Comparison of ENCODE assay signal across 32 mouse cellular contexts in genomic region chr13:48657791-48658190, GRCm38 (mm10). TPM values are rescaled to one million over a fixed set of nuclear protein-coding genes. Genes with fewer than 3 reads are reported as not detected.
DNase-seq lines count a peak whose midpoint lies in the region; ATAC-seq and TF ChIP-seq lines count a peak whose summit lies in the region.
"Had no signal": no experiment of that assay in that cellular context is flagged by ENCODE, and none has a peak within 500 bp of the region (broad histone marks: within the 10 kb centered on the region; RNA-seq: fewer than 3 reads in every experiment).

No protein-coding gene starts in this region.

- no peaks in the 10 kb centered on the region for H3K36me3 ChIP-seq in midbrain, embryonic 11.5 days (ENCODE audit: control insufficient read depth, insufficient read depth, low read length)
- no peaks in the 10 kb centered on the region for H3K36me3 ChIP-seq in midbrain, postnatal 0 days (ENCODE audit: insufficient read depth, low read length)
- no peaks in the 10 kb centered on the region for H3K36me3 ChIP-seq in limb, embryonic 11.5 days (ENCODE audit: control insufficient read depth, insufficient read depth, low read length)
- no peaks in the 10 kb centered on the region for H3K36me3 ChIP-seq in stomach, postnatal 0 days (ENCODE audit: control insufficient read depth, insufficient read depth, low read length)
- H3K36me3 ChIP-seq: G1E; heart, embryonic 10.5 days; heart, embryonic 15.5 days; hindbrain, embryonic 13.5 days; kidney, embryonic 15.5 days; limb, embryonic 13.5 days; lung, embryonic 15.5 days; midbrain, embryonic 12.5 days had no signal

- ATAC-seq in midbrain, embryonic 11.5 days (ENCODE audit: low FRiP score): no peak
- ATAC-seq in midbrain, postnatal 0 days (ENCODE audit: low FRiP score): no peak
- ATAC-seq in limb, embryonic 11.5 days (ENCODE audit: insufficient number of reproducible peaks, low FRiP score, low TSS enrichment, low read depth): no peak
- no peak for ATAC-seq in stomach, postnatal 0 days (ENCODE audit: low FRiP score, low TSS enrichment)
- ATAC-seq: forebrain, embryonic 14.5 days; inflammation-experienced regulatory T-cells, adult 6 months had no signal

- H3K4me2 ChIP-seq in midbrain, embryonic 11.5 days: no peak overlapping the region
- no peak overlapping the region for H3K4me2 ChIP-seq in midbrain, postnatal 0 days (ENCODE audit: low read depth, low read length, poor library complexity, severe bottlenecking)
- H3K4me2 ChIP-seq in limb, embryonic 11.5 days (ENCODE audit: low read depth, severe bottlenecking): no peak overlapping the region
- peak overlapping the region; percentile 67 for H3K4me2 ChIP-seq in stomach, postnatal 0 days (replicated peaks; ENCODE audit: low read depth)
- H3K4me2 ChIP-seq: hindbrain, embryonic 13.5 days; midbrain, embryonic 12.5 days had no signal

- no peak overlapping the region for H3K4me3 ChIP-seq in midbrain, embryonic 11.5 days (ENCODE audit: low read depth, low read length)
- no peak overlapping the region for H3K4me3 ChIP-seq in midbrain, postnatal 0 days (ENCODE audit: low read depth, low read length)
- H3K4me3 ChIP-seq in limb, embryonic 11.5 days (ENCODE audit: low read depth, low read length): no peak overlapping the region
- no peak overlapping the region for H3K4me3 ChIP-seq in stomach, postnatal 0 days (ENCODE audit: low read depth, low read length)
- H3K4me3 ChIP-seq: hindbrain, embryonic 13.5 days; kidney, embryonic 15.5 days; midbrain, embryonic 12.5 days had no signal

- H3K9ac ChIP-seq in midbrain, embryonic 11.5 days (ENCODE audit: low read length): no peak overlapping the region
- no peak overlapping the region for H3K9ac ChIP-seq in midbrain, postnatal 0 days (replicated peaks; ENCODE audit: low read length, poor library complexity, severe bottlenecking)
- H3K9ac ChIP-seq in limb, embryonic 11.5 days (ENCODE audit: low read length): no peak overlapping the region
- no peak overlapping the region; the same call in 1 of the 2 replicates for H3K9ac ChIP-seq in stomach, postnatal 0 days (ENCODE audit: low read length)
- H3K9ac ChIP-seq: heart, embryonic 15.5 days; hindbrain, embryonic 13.5 days; kidney, embryonic 15.5 days; limb, embryonic 13.5 days; lung, embryonic 15.5 days; midbrain, embryonic 12.5 days had no signal

- H3K27me3 ChIP-seq in midbrain, embryonic 11.5 days (ENCODE audit: control insufficient read depth, insufficient read depth, low read length): peaks cover 81% of the 10 kb centered on the region
- H3K27me3 ChIP-seq in midbrain, postnatal 0 days (ENCODE audit: insufficient read depth, low read length): peaks cover 68% of the 10 kb centered on the region
- peaks cover 76% of the 10 kb centered on the region for H3K27me3 ChIP-seq in limb, embryonic 11.5 days (ENCODE audit: control insufficient read depth, insufficient read depth, low read length)
- peaks cover 3% of the 10 kb centered on the region; the same call in 1 of the 2 replicates for H3K27me3 ChIP-seq in stomach, postnatal 0 days (ENCODE audit: control insufficient read depth, insufficient read depth, low read length)

- H3K4me1 ChIP-seq in midbrain, embryonic 11.5 days (ENCODE audit: control insufficient read depth, insufficient read depth, low read length): peaks cover 4% of the 10 kb centered on the region
- H3K4me1 ChIP-seq in midbrain, postnatal 0 days (ENCODE audit: insufficient read depth, low read length): no peaks in the 10 kb centered on the region; the same call in 1 of the 2 replicates
- H3K4me1 ChIP-seq in limb, embryonic 11.5 days (ENCODE audit: control insufficient read depth, insufficient read depth, low read length): peaks cover 18% of the 10 kb centered on the region
- peaks cover 2% of the 10 kb centered on the region; the same call in 1 of the 2 replicates for H3K4me1 ChIP-seq in stomach, postnatal 0 days (replicated peaks; ENCODE audit: control insufficient read depth, insufficient read depth)

- DNase-seq in embryo, embryonic 9.5 days (ENCODE audit: extremely low spot score): peak; percentile 25
- no peak for DNase-seq in embryo, embryonic 10 days (ENCODE audit: low spot score)
- peak; percentile 90 for DNase-seq in midbrain, embryonic 11.5 days (ENCODE audit: low spot score, missing footprints)
- DNase-seq in midbrain, postnatal 0 days (ENCODE audit: low spot score): no peak
- peak; percentile 36 for DNase-seq in limb, embryonic 11.5 days (ENCODE audit: low spot score)
- no peak for DNase-seq in stomach, postnatal 0 days (ENCODE audit: low spot score)
- no peak for DNase-seq in thymus, postnatal 25 days
- DNase-seq: adrenal gland, postnatal 10 days; cerebellum, adult 8-10 months; gastrocnemius, postnatal 25 days; kidney, adult 11 months; thymus, adult 18-20 months; thymus, postnatal 4 days had no signal

- no peaks in the 10 kb centered on the region for H3K9me3 ChIP-seq in midbrain, embryonic 11.5 days (ENCODE audit: control insufficient read depth, low read length)
- H3K9me3 ChIP-seq in midbrain, postnatal 0 days (ENCODE audit: low read length): no peaks in the 10 kb centered on the region
- H3K9me3 ChIP-seq in limb, embryonic 11.5 days (ENCODE audit: control insufficient read depth, low read length): no peaks in the 10 kb centered on the region
- no peaks in the 10 kb centered on the region for H3K9me3 ChIP-seq in stomach, postnatal 0 days (ENCODE audit: control insufficient read depth, low read length)
- H3K9me3 ChIP-seq: heart, embryonic 10.5 days; heart, embryonic 15.5 days; hindbrain, embryonic 13.5 days; kidney, embryonic 15.5 days; limb, embryonic 13.5 days; lung, embryonic 15.5 days; midbrain, embryonic 12.5 days had no signal

- no peak for TF ChIP-seq EP300 in stomach, postnatal 0 days (optimal IDR thresholded peaks at IDR 0.05)

- no peak for TF ChIP-seq CTCF in midbrain, postnatal 0 days (IDR thresholded peaks at IDR 0.05)
- TF ChIP-seq CTCF in stomach, postnatal 0 days (IDR thresholded peaks at IDR 0.05; ENCODE audit: low read depth): no peak

- no peak overlapping the region for H3K27ac ChIP-seq in midbrain, embryonic 11.5 days (ENCODE audit: low read depth, low read length)
- no peak overlapping the region for H3K27ac ChIP-seq in midbrain, postnatal 0 days (ENCODE audit: low read depth, low read length)
- no peak overlapping the region for H3K27ac ChIP-seq in limb, embryonic 11.5 days (replicated peaks; ENCODE audit: low read depth, low read length)
- H3K27ac ChIP-seq in stomach, postnatal 0 days (replicated peaks): peak overlapping the region; percentile 89; the same call in 1 of the 2 replicates
- H3K27ac ChIP-seq: heart, embryonic 10.5 days; heart, embryonic 15.5 days; hindbrain, embryonic 13.5 days; kidney, embryonic 15.5 days; limb, embryonic 13.5 days; lung, embryonic 15.5 days; midbrain, embryonic 12.5 days had no signal

- under 1% methylated on average over 9 of the region's 9 CpGs for WGBS in midbrain, embryonic 11.5 days
- 1% methylated on average over 9 of the region's 9 CpGs for whole genome bisulfite sequencing in midbrain, postnatal 0 days
- WGBS in limb, embryonic 11.5 days: 2% methylated on average over 9 of the region's 9 CpGs
- WGBS in stomach, postnatal 0 days: 5% methylated on average over 9 of the region's 9 CpGs

RNA-seq across cellular contexts. Expression of gene Barx1, which starts 5.0 kb away (rescaled TPM):
- polyA plus RNA-seq in midbrain, embryonic 11.5 days (2014; fragmentation: Nextera tagmentation; extraction: Ambion mirVana): 0.19 and 0.46 TPM in 2 replicates
- total RNA-seq in midbrain, postnatal 0 days (2014; rRNA removed): not detected in 2 replicates
- polyA plus RNA-seq in midbrain, postnatal 0 days (2015; fragmentation: Nextera tagmentation; extraction: Ambion mirVana): not detected in 2 replicates
- polyA plus RNA-seq in limb, embryonic 11.5 days (2014; fragmentation: Nextera tagmentation; extraction: Ambion mirVana): 1.3 and 1.4 TPM in 2 replicates
- polyA plus RNA-seq in stomach, postnatal 0 days (2015; fragmentation: Nextera tagmentation; extraction: Ambion mirVana): 164 and 201 TPM in 2 replicates
- total RNA-seq: G1E; gastrocnemius, adult 18-20 months; gastrocnemius, postnatal 25 days; heart, postnatal 25 days; layer of hippocampus, adult 18-20 months; layer of hippocampus, postnatal 10 days; left cerebral cortex, adult 18-20 months; left cerebral cortex, postnatal 14 days; megakaryocyte progenitor cell, adult 5-6 weeks; monocyte, adult 5-6 weeks had no signal
- polyA plus RNA-seq: forebrain, embryonic 14.5 days; frontal cortex, adult 2 months; G1E; hindbrain, embryonic 13.5 days; inflammation-experienced regulatory T-cells, adult 6 months had no signal

RNA-seq across cellular contexts. Expression of gene Ptpdc1, which starts 32.3 kb away (rescaled TPM):
- 17.2 and 17.8 TPM in 2 replicates for polyA plus RNA-seq in midbrain, embryonic 11.5 days (2014; fragmentation: Nextera tagmentation; extraction: Ambion mirVana)
- 23.2 and 36.3 TPM in 2 replicates for total RNA-seq in midbrain, postnatal 0 days (2014; rRNA removed)
- 13.5 and 15.3 TPM in 2 replicates for polyA plus RNA-seq in midbrain, postnatal 0 days (2015; fragmentation: Nextera tagmentation; extraction: Ambion mirVana)
- polyA plus RNA-seq in limb, embryonic 11.5 days (2014; fragmentation: Nextera tagmentation; extraction: Ambion mirVana): 11.9 and 13.8 TPM in 2 replicates
- 3.1 and 3.2 TPM in 2 replicates for polyA plus RNA-seq in stomach, postnatal 0 days (2015; fragmentation: Nextera tagmentation; extraction: Ambion mirVana)
- polyA plus RNA-seq: G1E had no signal

Comparison
In these comparisons a context has a peak if more than half of its experiments do, and no peak if none do; other contexts are left out.
1. DNase-seq: peak in embryo, embryonic 9.5 days (single experiment), midbrain, embryonic 11.5 days (single experiment) and limb, embryonic 11.5 days (single experiment); none in embryo, embryonic 10 days (single experiment), midbrain, postnatal 0 days (single experiment), stomach, postnatal 0 days (single experiment) and thymus, postnatal 25 days (single experiment).
2. RNA of gene Barx1, which starts 5.0 kb away (polyA plus RNA-seq): 164 to 201 TPM in stomach, postnatal 0 days; 1.3 to 1.4 TPM in limb, embryonic 11.5 days, 0.19 to 0.46 TPM in midbrain, embryonic 11.5 days and not detected in midbrain, postnatal 0 days; every median in the first group is over 10 times any median in the second.